Mouse (Mus musculus) granulocyte monocyte progenitor cell, adult 5-6 weeks (primary cell): ENCODE measurements around the gene Hoxd12. TPM values are rescaled to one million over a fixed set of nuclear protein-coding genes. Genes with fewer than 3 reads are reported as not detected.

Source experiments
- ATAC-seq: replicated peaks from 2 replicates; pipeline ENCODE4 v1.8.0; 2016; ENCODE audit warnings: mild to moderate bottlenecking, moderate TSS enrichment, inconsistent platforms; ENCODE audit not compliant: poor library complexity, severe bottlenecking
- total RNA-seq, 2 experiments: library from RNA; stranded (forward) in 1 of 2; stranded (reverse) in 1 of 2; fragments of 200-712, 200-1000 nt in 1 of 2; fragments of >200 nt in 1 of 2; fragmentation: Nextera tagmentation in 1 of 2; gene quantifications; 2 replicates each; pipeline ENCODE4 v1.2.3; 2014 to 2017

Hoxd12 gene
- not detected in 2 replicates for total RNA-seq (2014; fragmentation: Nextera tagmentation)
- total RNA-seq (2017): not detected in 2 replicates

- no peak for ATAC-seq
Observed at GRCm38 (mm10) chr2:74674881-74675665, at the start of gene Hoxd12. Gene Hoxd12 (plus strand): TSS chr2:74675013.

- no peak for ATAC-seq
Observed at GRCm38 (mm10) chr2:74635412-74635811, 39.4 kb upstream of the Hoxd12 start.

- peak; percentile 59 for ATAC-seq
Observed at GRCm38 (mm10) chr2:74642431-74642830, 32.4 kb upstream of the Hoxd12 start.

DNA sequence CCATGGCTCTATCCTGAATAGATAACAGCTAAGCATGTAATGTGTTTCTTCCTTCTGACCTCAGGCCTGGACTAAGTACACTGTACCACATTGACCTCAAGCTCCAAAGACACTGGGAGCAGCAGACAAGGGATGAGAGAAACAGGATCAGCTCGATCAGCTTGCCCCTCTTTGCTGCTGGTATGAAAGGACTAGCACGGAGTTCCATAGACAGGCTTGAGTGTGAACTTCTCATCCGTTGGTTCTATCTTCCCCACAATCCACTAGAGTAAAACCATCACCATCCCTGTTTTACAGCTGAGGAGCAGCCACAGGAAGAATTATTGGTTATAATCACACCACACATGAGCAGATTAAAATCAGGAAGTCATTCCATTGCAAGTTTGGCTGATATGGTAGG, 29.2 kb upstream of the Hoxd12 start:
- ATAC-seq: no peak

DNA sequence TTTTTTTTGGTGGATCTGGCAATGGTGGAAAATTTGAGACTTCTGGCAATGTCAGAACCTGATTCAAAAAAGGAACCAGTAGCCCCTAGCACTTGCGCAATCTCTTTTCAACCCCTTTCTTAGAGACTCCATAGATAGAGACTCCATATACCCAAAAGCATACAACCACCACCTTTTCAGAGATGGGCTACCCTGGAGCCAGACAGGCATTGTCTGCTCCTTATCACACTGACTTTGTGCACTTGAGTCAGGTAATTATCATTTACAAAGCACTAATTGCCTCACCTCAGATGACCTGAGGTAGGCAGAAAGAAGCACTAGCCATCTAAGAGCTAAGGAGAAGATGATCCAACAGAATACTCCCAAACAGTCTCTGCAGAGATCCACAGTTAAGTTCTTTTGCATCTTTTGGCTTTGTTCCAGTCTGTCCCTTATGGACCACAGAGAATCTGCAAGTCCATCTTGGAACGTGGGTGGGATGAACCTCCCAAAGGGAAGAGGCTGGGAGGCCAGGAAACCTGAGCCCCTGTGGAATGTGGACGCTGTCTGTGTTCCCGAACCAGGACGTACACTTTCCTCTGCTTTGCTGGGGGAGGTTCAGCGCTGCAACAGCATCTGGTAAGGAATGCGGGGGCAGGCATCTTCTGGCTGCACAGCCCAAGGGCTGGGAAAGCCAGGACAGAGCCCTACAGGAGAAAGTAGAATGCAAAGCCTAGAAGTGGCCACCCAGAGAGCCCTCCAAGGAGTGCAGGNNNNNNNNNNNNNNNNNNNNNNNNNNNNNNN, 27.5 kb upstream of the Hoxd12 start:
- ATAC-seq: peak; percentile 36; the same call in 1 of the 2 replicates

GRCm38 (mm10) chr2:74652996-74653340, 21.8 kb upstream of the Hoxd12 start:
- ATAC-seq: no peak

DNA sequence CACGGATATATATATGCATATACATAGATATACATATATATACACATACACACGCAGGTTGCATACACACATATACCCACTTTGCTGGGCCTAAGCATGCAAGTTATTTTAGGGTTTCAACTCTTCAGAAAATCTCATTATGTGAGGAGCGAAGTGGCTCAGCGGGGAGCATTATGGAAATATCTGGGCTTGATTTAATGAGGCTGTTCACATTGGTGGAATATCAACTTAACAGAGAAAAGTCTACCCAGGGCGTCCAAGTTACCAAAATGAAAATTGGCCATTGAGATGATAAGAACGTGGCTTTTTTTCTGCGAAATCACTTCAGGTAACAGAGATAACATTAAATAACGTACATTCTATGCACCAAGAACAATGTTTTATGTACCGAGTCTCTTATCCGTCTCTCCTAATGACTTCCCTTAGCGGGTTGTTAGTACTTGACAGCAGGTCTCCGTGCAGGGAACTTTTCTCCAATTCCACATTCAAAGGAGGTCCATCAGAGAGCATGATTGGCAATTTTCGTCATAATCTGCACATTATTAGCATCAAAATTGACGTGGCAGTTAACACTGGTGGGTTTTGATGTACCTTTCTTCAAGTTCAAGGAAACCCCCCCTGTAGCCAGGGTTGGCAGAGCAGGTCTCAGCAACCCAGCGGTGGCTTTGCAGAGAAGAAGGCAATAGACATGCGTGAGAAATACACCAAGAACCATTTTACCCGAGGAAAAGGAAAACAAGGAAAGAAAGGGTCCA, 20.9 kb upstream of the Hoxd12 start:
- ATAC-seq: no peak

GRCm38 (mm10) chr2:74654743-74655419, 19.9 kb upstream of the Hoxd12 start:
- no peak for ATAC-seq

DNA sequence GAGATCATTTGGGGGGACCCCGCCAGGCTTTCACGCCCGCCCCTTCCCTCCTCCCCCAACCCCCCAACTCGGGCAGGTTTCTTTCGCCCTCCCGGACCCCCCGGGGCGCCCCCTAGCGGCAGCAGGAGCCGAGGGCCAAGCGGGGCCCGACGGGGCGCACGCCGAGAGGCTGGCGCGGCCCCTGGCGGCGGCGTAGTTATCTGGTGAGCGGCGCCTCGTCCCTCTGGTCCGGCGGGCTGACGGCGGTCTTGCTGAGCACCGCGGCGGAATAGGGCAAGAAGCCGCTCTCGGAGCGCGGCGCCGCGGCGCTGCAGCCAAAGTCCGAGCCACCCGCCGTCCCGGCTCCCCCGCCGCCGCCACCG, 19.4 kb upstream of the Hoxd12 start:
- ATAC-seq: 0 out of 2 replicates have a peak, but pooled peaks have one; percentile 27

DNA sequence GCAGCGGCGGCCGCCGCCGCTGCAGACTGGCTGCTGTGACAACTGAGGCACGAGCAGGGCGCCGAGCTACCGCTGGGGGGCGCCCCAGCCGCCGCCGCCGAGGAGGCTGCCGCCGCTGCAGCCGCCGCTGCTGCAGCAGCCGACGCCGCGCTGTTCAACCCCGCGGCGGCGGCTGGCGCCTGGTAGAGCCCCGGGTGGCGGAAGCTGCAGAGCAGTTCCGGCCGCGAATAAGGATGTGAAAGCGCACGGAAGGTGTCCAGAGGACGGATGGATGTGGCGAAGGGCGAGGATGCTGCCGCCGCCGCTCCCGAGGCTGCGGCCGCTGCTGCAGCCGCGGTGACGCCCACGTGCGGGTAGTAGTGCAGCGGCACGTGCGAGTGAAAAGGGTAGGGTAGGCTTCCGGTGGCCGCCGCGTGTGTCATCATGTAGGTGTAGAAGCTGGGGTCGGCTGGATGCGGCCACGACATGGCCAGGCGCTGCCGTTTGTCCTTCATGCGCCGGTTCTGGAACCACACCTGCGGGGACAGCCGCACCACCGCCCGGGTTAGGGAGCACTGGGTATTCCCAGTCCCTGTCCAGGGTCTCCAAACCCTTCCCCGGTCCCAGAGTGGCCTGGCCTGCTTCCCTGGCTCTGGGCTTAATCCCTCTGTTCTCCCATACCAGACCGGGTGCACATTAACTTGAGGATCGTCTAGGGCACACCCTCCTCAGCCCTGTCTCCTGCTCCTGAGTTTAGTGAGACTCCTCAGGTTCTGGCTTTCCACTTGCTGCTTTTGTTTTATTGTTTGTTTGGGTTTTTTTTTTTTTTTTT, 18.8 kb upstream of the Hoxd12 start:
- ATAC-seq: peak; percentile 87

DNA sequence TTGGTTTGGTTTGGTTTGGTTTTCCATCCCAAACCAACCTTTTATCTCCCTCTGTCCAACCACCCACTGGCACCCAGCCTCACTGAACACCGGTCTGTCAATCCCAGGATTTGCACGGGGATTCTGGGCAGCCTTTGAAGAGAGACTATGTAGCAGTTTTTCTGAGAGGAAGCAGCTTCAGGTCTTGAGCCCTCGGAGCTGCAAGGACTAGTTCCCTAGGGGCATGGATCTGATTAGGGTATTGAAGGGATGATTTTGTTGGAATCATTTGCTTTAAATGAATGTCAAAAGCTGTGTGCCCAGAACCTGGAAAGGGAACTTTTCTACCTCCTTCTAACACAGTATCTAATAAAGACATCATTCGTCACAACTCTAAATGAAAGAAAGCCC, 18.2 kb upstream of the Hoxd12 start:
- no peak for ATAC-seq

DNA sequence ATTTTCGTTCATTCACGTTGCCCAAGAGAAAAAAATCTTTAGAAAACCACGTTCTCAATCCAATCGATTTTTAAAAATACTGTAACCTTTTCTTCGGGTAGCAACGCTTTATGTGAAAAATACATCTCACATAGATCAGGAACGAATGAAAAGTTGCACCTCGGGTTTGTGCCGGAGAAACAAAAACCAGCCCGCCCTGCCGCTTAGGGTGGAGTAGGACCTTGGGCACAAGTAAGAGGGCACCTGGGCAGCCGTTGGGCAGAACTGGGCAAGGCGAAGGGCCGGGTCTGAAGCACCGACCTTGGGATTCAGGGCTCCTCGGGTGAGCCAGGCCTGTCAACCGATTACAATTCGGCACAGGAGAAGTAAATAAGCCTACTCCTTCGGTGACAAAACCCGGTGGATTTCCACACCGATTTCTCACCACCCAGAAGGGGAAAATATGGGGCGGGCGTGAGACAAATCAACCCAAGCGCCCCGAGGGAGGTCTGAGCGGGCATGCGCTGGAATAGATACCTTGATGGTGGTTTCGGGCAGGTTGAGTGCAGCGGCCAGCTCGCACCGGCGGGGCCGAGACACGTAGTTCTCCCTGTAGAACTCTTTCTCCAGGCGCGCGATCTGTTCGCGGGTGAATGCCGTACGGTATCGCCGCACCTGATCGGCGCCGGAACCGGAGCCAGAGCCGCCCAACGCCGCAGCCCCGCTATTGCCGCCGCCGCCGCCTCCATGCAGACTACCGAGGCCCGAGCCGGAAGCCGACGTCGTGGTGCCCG, 17.4 kb upstream of the Hoxd12 start:
- ATAC-seq: no peak

DNA sequence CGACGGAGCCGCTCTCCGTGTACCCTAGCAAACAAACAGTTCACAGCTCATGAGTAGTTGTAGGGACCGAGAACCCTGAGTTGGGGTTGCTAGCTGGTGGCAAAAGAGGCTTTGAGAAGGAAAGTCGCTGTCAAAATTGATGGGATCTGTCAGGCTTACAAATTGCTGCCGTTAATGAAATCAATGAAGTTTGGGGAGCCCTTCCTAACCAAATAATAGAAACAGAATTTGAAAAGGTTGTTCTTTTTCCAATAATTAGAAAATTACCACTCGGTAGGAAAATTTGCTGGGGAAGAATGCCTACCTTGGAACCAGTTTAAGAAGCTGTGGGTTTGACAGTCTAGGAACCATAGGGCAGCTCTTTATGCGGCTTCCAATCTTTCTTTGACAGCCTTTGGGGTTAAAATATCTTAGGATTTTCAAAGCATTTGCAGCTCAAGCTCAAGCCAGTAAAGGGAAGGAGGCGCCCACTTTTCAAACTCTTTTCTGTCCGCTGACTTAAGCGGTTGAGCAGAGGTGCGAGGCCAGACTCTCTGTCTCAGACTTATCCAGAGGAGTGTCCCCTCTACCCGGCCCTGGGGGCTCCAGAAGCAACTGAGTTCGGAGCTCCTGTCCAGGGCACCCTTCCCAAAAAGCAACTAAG, 16.7 kb upstream of the Hoxd12 start:
- ATAC-seq: no peak

GRCm38 (mm10) chr2:74658667-74659371, 16.0 kb upstream of the Hoxd12 start:
- no peak for ATAC-seq

GRCm38 (mm10) chr2:74659507-74660005, 15.3 kb upstream of the Hoxd12 start, which contains the start of gene Evx2:
Gene Evx2 (minus strand): TSS chr2:74659557.
- no peak for ATAC-seq

DNA sequence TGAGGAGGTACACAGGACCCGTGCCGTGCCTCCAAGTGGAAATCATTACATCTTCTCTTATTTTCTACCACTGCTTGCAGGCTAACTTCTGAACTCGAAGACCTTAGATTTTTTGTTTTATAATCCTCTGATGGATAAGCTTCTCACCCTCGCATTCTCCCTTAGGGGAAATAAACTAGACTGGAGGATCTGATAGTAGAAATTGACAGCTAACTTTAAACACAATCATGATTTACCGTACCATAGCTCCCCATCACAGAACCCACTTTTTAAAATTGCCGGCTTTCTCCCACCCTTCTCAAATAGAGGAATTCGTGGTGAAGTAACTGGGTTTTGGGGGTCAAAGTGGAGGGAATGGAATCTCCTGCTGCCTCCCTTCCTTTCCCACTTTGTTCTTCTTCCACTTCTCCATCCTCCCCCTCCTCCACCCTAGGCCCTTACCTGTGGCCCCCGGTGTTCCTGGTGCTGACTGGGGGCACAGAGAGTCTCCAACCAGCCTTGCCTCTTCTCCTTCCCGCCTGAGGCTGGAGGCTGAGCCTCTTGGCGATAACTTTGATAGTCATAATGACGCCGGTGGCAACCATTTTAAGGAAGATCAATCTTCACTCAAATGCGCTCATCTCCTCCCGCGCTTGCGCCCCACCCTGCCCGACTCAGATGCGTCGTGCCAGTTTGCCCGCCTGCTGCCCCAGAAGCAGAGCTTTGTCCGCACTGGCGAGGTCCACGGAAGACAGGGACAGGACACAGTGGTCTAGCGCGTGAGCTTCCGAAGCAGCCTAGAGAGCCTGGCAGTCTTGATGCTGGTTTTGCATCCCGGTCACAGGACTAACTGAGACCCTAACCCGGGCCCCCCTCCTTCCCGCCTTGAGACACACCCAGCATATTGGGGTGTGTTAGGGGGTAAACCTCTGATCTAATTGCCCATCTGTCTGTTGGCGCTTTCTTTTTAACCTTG, 14.1 kb upstream of the Hoxd12 start:
- ATAC-seq: no peak
